Mouse (Mus musculus): ENCODE results near the gene Dvl1. TPM values are rescaled to one million over a fixed set of nuclear protein-coding genes. Genes with fewer than 3 reads are reported as not detected.
A peak's percentile ranks its signal among the peaks of the same experiment; 100 is the strongest.

The Dvl1 gene
- 10 to 100 TPM; 46.3 to 47.3 TPM for total RNA-seq (2021)
- 62.7 and 64.7 TPM in 2 replicates for polyA plus RNA-seq (2012; rRNA removed)
- long read RNA-seq, transcript Dvl1-201 (15 exons, 3,358 nt), result major isoform, 64 of 138 reads
- long read RNA-seq, partial matches to known transcripts, result 16 of 138 reads
- long read RNA-seq, other reads (novel, unspliced or antisense), result 58 of 138 reads

DNA sequence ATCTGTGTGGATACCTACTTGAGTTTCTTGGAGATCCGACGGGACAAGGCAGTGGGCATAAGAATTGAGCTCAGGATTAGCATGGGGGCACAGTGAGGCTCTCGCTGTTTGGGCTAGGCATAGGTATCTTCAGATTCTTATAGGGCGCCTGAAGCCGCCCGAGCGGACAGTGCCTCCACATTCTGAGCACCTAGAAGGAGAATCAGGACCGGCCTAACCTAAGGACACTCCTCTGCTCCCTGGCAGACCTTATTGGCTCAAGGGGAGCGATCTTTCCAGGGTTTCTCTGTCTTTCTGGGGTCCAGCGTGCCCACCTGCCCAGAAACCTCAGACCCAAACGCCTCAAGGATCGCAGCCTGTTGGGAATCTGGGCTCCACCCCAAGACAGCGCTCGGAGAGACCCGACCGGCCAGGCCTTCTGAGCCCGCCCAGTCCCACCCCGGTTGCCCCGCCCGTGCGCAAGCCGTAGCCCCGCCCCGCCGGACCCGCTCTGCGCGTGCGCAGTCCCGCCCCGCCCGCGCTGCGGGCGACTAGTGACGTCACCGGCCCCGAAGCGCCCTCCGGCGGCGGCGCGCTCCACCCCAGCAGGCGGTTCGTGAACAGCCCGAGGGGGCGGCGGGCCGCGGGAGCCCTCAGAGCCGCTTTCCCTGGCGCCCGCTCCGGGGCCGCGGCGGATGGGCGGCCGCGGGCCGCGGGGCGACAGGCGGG lies at the start of gene Dvl1:
Gene Dvl1 (plus strand): TSS at position 532 of the 708 bp plus-strand sequence.
- H3K27ac ChIP-seq, result peak within 1 kb of the TSS; percentile 90
- peak within 1 kb of the TSS; percentile 99 for H3K9ac ChIP-seq (ENCODE audit: low read depth, low read length)
- intact Hi-C loops (cut with DNase I), result no loop called here
- H3K27me3 ChIP-seq (ENCODE audit: control insufficient read depth, insufficient read depth, low read length), result no peaks in the 10 kb centered on the region
- peaks cover 6% of the 10 kb centered on the region for H3K79me2 ChIP-seq (replicated peaks; ENCODE audit: control insufficient read depth, insufficient read depth, low read length)
- peak; percentile 95 for TF ChIP-seq POLR2A (IDR thresholded peaks at IDR 0.05; ENCODE audit: insufficient read depth, low read depth, low read length)
- peak; percentile 64 for TF ChIP-seq CTCF (IDR thresholded peaks at IDR 0.05)
- 0 out of 2 replicates have a peak, but pooled peaks have one; percentile 33 for TF ChIP-seq EP300 (IDR thresholded peaks at IDR 0.05; ENCODE audit: insufficient read depth, low read depth, low read length)
- peak; percentile 95 to 99 for DNase-seq
- WGBS, result 2% methylated on average over 47 of the region's 65 CpGs
- no peaks in the 10 kb centered on the region for H3K36me3 ChIP-seq (ENCODE audit: control insufficient read depth, insufficient read depth, low read length)
- H3K4me3 ChIP-seq, result peak within 1 kb of the TSS; percentile 96
- peaks cover 35% of the 10 kb centered on the region for H3K4me1 ChIP-seq (ENCODE audit: control insufficient read depth, insufficient read depth, low read length)

DNA sequence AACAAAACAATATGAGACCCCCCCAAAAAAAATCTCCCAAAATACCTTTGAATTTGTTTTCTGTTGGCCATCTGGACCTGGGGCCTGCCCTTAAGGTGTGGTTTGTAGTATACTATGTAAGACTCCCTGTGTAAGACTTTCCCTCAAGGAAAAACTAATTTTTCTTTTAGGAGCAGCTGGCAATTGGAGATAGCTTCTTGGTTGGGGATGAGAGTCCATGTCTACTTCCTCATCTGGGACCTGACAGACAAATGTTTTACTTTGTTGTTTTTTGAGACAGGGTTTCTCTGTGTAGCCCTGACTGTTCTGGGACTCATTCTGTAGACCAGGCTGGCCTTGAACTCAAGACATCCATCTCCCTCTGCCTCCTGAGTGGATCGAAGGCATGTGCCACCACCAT lies 45.1 kb upstream of the Dvl1 start:
- Histone ChIP-seq H3K27ac (no peak overlapping the region), H3K4me1 (ENCODE audit: control insufficient read depth, insufficient read depth, low read length) (peaks cover 7% of the 10 kb centered on the region), H3K27me3 (ENCODE audit: control insufficient read depth, insufficient read depth, low read length) (no peaks in the 10 kb centered on the region), H3K36me3 (ENCODE audit: control insufficient read depth, insufficient read depth, low read length) (peaks cover 9% of the 10 kb centered on the region), H3K9ac (ENCODE audit: low read depth, low read length) (no peak overlapping the region), H3K79me2 (replicated peaks; ENCODE audit: control insufficient read depth, insufficient read depth, low read length) (peaks cover 3% of the 10 kb centered on the region; the same call in 1 of the 2 replicates), H3K4me3 (no peak overlapping the region)
- intact Hi-C loops (cut with DNase I), result loop anchor here (2.0 to 5.0 kb wide), 2 partner anchors 17 to 40 kb away; partner anchors contain the start of genes Atad3a and Tmem88b
- no peak for DNase-seq
- no peak for TF ChIP-seq POLR2A (IDR thresholded peaks at IDR 0.05; ENCODE audit: insufficient read depth, low read depth, low read length)
- TF ChIP-seq EP300 (IDR thresholded peaks at IDR 0.05; ENCODE audit: insufficient read depth, low read depth, low read length), result no peak
- no peak for TF ChIP-seq CTCF (IDR thresholded peaks at IDR 0.05)
- WGBS, result 94% methylated on average over 1 of the region's 1 CpGs

DNA sequence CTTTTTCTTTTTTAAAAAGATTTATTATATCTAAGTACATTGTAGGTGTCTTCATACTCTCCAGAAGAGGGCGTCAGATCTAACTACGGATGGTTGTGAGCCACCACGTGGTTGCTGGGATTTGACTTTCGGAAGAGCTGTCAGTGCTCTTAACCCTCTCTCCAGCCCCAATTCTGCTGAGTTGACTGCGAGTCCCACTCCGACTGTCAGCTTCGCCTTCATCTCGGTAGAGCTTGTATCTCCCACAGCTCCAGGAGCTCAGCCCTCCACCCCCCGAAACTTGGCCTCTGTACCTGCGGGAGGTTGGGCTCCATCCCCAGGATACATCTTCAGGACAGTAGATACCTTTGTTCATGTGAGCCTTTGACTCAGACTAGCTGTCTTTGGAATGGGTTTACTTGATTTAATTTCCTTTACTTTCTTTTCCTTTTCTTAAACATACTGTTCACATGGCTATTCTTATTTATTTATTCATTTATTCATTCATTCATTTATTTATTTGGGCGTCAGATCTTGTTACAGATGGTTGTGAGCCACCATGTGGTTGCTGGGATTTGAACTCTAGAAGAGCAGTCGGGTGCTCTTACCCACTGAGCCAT lies 44.4 kb upstream of the Dvl1 start, which contains the start of gene Mrpl20:
Gene Mrpl20 (plus strand): TSS at position 138 of the 599 bp plus-strand sequence.
- TF ChIP-seq POLR2A (IDR thresholded peaks at IDR 0.05; ENCODE audit: insufficient read depth, low read depth, low read length) (no peak), CTCF (IDR thresholded peaks at IDR 0.05) (peak; percentile 38), EP300 (IDR thresholded peaks at IDR 0.05; ENCODE audit: insufficient read depth, low read depth, low read length) (no peak)
- peak within 1 kb of the TSS; percentile 98 for H3K9ac ChIP-seq (ENCODE audit: low read depth, low read length)
- peak within 1 kb of the TSS; percentile 96 for H3K4me3 ChIP-seq
- H3K27ac ChIP-seq, result peak within 1 kb of the TSS; percentile 88
- 9% methylated on average over 12 of the region's 12 CpGs for WGBS
- peaks cover 9% of the 10 kb centered on the region for H3K36me3 ChIP-seq (ENCODE audit: control insufficient read depth, insufficient read depth, low read length)
- no peaks in the 10 kb centered on the region for H3K27me3 ChIP-seq (ENCODE audit: control insufficient read depth, insufficient read depth, low read length)
- intact Hi-C loops (cut with DNase I), result loop anchor here (1.0 to 5.0 kb wide), 3 partner anchors 9 to 41 kb away; partner anchors contain the start of genes Atad3a, Ccnl2 and Tmem88b
- DNase-seq, result no peak
- peaks cover 3% of the 10 kb centered on the region; the same call in 1 of the 2 replicates for H3K79me2 ChIP-seq (replicated peaks; ENCODE audit: control insufficient read depth, insufficient read depth, low read length)
- H3K4me1 ChIP-seq (ENCODE audit: control insufficient read depth, insufficient read depth, low read length), result peaks cover 7% of the 10 kb centered on the region

DNA sequence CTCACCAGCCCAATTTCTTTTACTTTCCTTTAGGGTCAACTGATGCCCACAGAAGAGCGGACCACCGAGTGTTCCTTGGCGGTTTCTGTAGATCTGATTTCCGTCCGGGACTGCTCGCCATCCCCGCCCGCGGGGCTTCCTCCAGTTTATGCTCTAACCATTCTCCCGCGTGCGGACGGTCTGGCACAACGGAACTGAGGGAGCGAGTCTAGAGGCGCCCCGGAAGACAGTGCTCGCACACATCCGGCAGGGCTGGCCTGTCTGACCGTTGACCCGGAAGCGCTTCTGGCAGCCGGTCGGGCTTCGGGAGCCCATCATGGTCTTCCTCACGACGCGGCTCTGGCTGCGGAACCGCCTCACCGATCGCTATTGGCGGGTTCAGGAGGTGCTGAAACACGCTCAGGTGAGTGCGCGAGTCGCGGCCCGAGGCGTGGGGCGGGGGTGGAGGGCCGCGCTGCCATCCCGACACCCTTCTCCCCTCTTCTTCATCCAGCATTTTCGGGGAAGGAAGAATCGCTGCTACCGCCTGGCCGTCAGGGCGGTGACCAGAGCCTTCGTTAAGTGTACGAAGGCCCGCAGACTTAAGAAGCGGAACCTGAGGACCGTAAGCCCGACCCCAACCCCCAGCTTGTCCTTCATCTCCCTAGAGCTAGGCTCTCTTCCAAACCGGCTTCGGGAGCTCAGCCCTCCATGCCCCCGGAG lies 43.7 kb upstream of the Dvl1 start:
- Histone ChIP-seq H3K4me1 (ENCODE audit: control insufficient read depth, insufficient read depth, low read length) (peaks cover 7% of the 10 kb centered on the region), H3K9ac (ENCODE audit: low read depth, low read length) (peak overlapping the region; percentile 98), H3K4me3 (peak overlapping the region; percentile 96), H3K36me3 (ENCODE audit: control insufficient read depth, insufficient read depth, low read length) (peaks cover 9% of the 10 kb centered on the region), H3K27me3 (ENCODE audit: control insufficient read depth, insufficient read depth, low read length) (no peaks in the 10 kb centered on the region), H3K27ac (peak overlapping the region; percentile 88), H3K79me2 (replicated peaks; ENCODE audit: control insufficient read depth, insufficient read depth, low read length) (peaks cover 3% of the 10 kb centered on the region; the same call in 1 of the 2 replicates)
- intact Hi-C loops (cut with DNase I), result loop anchor here (1.0 to 5.0 kb wide), 4 partner anchors 9 to 41 kb away; partner anchors contain the start of genes Atad3a, Aurkaip1, Ccnl2 and Tmem88b
- DNase-seq, result peak; percentile 95 to 97
- WGBS, result under 1% methylated on average over 58 of the region's 58 CpGs
- peak; percentile 84 for TF ChIP-seq POLR2A (IDR thresholded peaks at IDR 0.05; ENCODE audit: insufficient read depth, low read depth, low read length)
- no peak for TF ChIP-seq CTCF (IDR thresholded peaks at IDR 0.05)
- TF ChIP-seq EP300 (IDR thresholded peaks at IDR 0.05; ENCODE audit: insufficient read depth, low read depth, low read length), result peak; percentile 27; the same call in 1 of the 2 replicates

DNA sequence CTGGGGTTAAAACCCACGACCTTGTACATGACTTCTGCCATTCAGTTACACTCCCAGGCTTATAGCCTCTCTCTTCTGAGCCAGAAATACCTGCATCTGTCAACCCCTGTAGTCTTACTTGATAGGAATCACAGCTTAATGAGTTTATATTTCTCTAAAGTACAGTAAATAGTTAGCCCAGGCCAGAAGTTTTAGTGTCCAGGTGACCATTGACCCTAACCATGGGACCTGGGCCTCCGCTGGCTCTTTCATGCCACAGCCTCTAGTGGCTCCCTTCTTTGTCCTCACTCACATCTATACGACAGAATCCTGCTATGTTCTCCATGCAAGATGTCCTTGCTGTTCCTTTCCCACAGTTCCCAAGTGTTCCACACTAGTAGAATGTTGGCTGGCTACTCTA lies 39.4 kb upstream of the Dvl1 start:
- TF ChIP-seq POLR2A (IDR thresholded peaks at IDR 0.05; ENCODE audit: insufficient read depth, low read depth, low read length) (no peak), CTCF (IDR thresholded peaks at IDR 0.05) (no peak), EP300 (IDR thresholded peaks at IDR 0.05; ENCODE audit: insufficient read depth, low read depth, low read length) (no peak)
- Histone ChIP-seq H3K36me3 (ENCODE audit: control insufficient read depth, insufficient read depth, low read length) (peaks cover 16% of the 10 kb centered on the region), H3K9ac (ENCODE audit: low read depth, low read length) (no peak overlapping the region)

More for the DNA sequence above, 39.4 kb upstream of the Dvl1 start:
- peaks cover 5% of the 10 kb centered on the region; the same call in 1 of the 2 replicates for H3K79me2 ChIP-seq (replicated peaks; ENCODE audit: control insufficient read depth, insufficient read depth, low read length)
- H3K4me1 ChIP-seq (ENCODE audit: control insufficient read depth, insufficient read depth, low read length), result peaks cover 7% of the 10 kb centered on the region
- DNase-seq, result no peak
- intact Hi-C loops (cut with DNase I), result no loop called here
- 84% methylated on average over 3 of the region's 3 CpGs for WGBS
- no peaks in the 10 kb centered on the region for H3K27me3 ChIP-seq (ENCODE audit: control insufficient read depth, insufficient read depth, low read length)
- no peak overlapping the region for H3K4me3 ChIP-seq
- H3K27ac ChIP-seq, result no peak overlapping the region
